18 mouse cellular contexts compared by ENCODE assay signal in genomic region chr9:105784026-105784425, GRCm38 (mm10). TPM values are rescaled to one million over a fixed set of nuclear protein-coding genes. Genes with fewer than 3 reads are reported as not detected.
"Had no signal": no experiment of that assay in that cellular context is flagged by ENCODE, and none has a peak within 500 bp of the region (broad histone marks: within the 10 kb centered on the region; RNA-seq: fewer than 3 reads in every experiment).

No protein-coding gene starts in this region.

- H3K27ac ChIP-seq: lung, embryonic 15.5 days; macrophage; midbrain, embryonic 13.5 days; midbrain, embryonic 15.5 days; neural tube, embryonic 12.5 days; stomach, embryonic 15.5 days; stomach, postnatal 0 days had no signal

- H3K27me3 ChIP-seq: lung, embryonic 15.5 days; megakaryocyte, embryonic 14.5 days; midbrain, embryonic 13.5 days; midbrain, embryonic 15.5 days; neural tube, embryonic 12.5 days; stomach, embryonic 15.5 days had no signal

- H3K36me3 ChIP-seq: lung, embryonic 15.5 days; midbrain, embryonic 13.5 days; midbrain, embryonic 15.5 days; neural tube, embryonic 12.5 days; stomach, embryonic 15.5 days had no signal

- H3K9me3 ChIP-seq: lung, embryonic 15.5 days; midbrain, embryonic 13.5 days; midbrain, embryonic 15.5 days; neural tube, embryonic 12.5 days; stomach, embryonic 15.5 days had no signal

- DNase-seq: lung, adult 2 months; lung, postnatal 14 days; lung, postnatal 36 days; right cerebral cortex, postnatal 14 days; thymus, adult 2 months; thymus, postnatal 25 days; thymus, postnatal 4 days had no signal

- H3K4me3 ChIP-seq: lung, embryonic 15.5 days; megakaryocyte, embryonic 14.5 days; midbrain, embryonic 13.5 days; midbrain, embryonic 15.5 days; neural tube, embryonic 12.5 days; stomach, embryonic 15.5 days had no signal

- H3K4me1 ChIP-seq: lung, embryonic 15.5 days; megakaryocyte, embryonic 14.5 days; midbrain, embryonic 13.5 days; midbrain, embryonic 15.5 days; neural tube, embryonic 12.5 days had no signal

RNA-seq across cellular contexts. Expression of gene Col6a6, which starts 43.9 kb away (rescaled TPM):
- total RNA-seq: megakaryocyte progenitor cell, adult 5-6 weeks; monocyte, adult 5-6 weeks; neutrophil, adult 5-6 weeks had no signal
- polyA plus RNA-seq: macrophage had no signal
